Mouse (Mus musculus) ES-Bruce4 (cell line): ENCODE results near the gene Gm3194. TPM values are rescaled to one million over a fixed set of nuclear protein-coding genes. Genes with fewer than 3 reads are reported as not detected.
"Not testable (repeated sequence)": the region's sequence is repeated elsewhere in the genome, so short reads cannot be mapped to it uniquely, and the experiment has no call there.

Source experiments
- H3K27ac ChIP-seq: 2 replicates; pipeline ENCODE4 v1.5.1; 2012; ENCODE audit warnings: low read length, inconsistent platforms; ENCODE audit not compliant: insufficient read depth
- H3K27me3 ChIP-seq: 2 replicates; pipeline ENCODE4 v1.6.1; 2012; ENCODE audit warnings: mild to moderate bottlenecking, low read length, inconsistent platforms; ENCODE audit not compliant: control insufficient read depth, poor library complexity, insufficient read depth, severe bottlenecking
- H3K36me3 ChIP-seq: 2 replicates; pipeline ENCODE4 v1.6.1; 2012; ENCODE audit warnings: inconsistent platforms, mild to moderate bottlenecking, low read length, moderate library complexity; ENCODE audit not compliant: control insufficient read depth, poor library complexity, insufficient read depth, severe bottlenecking
- H3K4me1 ChIP-seq: one replicate; pipeline ENCODE4 v1.8.1; 2011; ENCODE audit warnings: low read length; ENCODE audit not compliant: control insufficient read depth, insufficient read depth
- H3K4me3 ChIP-seq: 2 replicates; pipeline ENCODE4 v1.5.1; 2011; ENCODE audit warnings: low read depth, mild to moderate bottlenecking, low read length
- H3K9ac ChIP-seq: 2 replicates; pipeline ENCODE4 v1.6.1; 2012; ENCODE audit warnings: low read depth, mild to moderate bottlenecking, inconsistent platforms; ENCODE audit not compliant: poor library complexity, severe bottlenecking
- H3K9me3 ChIP-seq: replicated peaks from 2 replicates; pipeline ENCODE4 v1.6.1; 2012; ENCODE audit warnings: mild to moderate bottlenecking, low read length, inconsistent platforms; ENCODE audit not compliant: control insufficient read depth, poor library complexity, insufficient read depth, severe bottlenecking
- polyA plus RNA-seq: library from polyadenylated mRNA; stranded (reverse); fragments of >200 nt; gene quantifications from 2 replicates; pipeline ENCODE4 v1.2.4, GENCODE M21; 2011; ENCODE audit warnings: low read depth; ENCODE audit not compliant: missing spikeins, insufficient read depth, insufficient read length

Gm3194 gene
- polyA plus RNA-seq: 0.43 TPM in 1 of 2 replicates, not detected in the other

DNA sequence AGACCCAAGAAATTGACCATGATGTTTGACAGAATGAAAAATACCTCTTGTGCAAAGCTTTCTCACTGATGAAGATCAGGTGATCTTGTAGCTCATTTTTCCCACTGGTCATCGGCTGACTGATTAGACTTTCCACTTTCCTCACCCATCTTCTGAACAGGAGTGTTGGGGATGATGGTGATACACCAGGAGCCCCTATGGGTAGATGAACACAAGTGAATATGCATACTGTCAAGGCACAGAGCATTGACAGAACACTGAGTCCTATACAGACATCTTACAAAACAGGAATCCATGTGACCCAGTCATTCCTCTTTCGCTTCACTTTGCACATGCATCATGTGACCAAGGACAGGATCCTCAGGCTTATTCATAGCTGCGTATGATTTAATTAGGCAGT is at the start of gene Gm3194:
TSS of gene Gm3194 (minus strand) at position 101 of the 400 bp plus-strand sequence.
- H3K4me3 ChIP-seq, H3K36me3 ChIP-seq, H3K27ac ChIP-seq, H3K27me3 ChIP-seq, H3K9me3 ChIP-seq, H3K9ac ChIP-seq, H3K4me1 ChIP-seq: not testable (repeated sequence)

DNA sequence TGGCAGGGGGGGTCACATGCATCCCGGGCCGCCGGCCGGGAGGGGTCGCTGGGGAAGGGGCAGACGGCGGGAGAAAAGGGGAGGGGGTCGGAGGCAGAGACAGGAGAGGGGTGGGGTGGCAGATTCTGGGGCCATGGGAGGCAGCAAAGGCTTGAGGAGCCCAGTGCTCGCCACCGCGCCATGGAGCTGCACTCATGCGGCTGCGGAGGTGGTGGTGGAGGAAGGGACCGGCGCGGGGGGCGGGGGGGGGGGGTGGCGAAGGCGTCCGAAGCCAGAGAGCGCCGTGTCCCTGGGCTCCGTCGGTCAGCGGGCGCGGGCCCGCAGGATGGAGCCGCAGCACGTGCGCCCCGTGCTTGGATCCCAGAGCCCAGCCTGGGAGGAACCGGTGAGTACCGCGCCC is 46.1 kb upstream of the Gm3194 start, which contains the start of gene Gm3488:
TSS of gene Gm3488 (plus strand) at position 301 of the 400 bp plus-strand sequence.
- H3K27me3 ChIP-seq: not testable (repeated sequence)

DNA sequence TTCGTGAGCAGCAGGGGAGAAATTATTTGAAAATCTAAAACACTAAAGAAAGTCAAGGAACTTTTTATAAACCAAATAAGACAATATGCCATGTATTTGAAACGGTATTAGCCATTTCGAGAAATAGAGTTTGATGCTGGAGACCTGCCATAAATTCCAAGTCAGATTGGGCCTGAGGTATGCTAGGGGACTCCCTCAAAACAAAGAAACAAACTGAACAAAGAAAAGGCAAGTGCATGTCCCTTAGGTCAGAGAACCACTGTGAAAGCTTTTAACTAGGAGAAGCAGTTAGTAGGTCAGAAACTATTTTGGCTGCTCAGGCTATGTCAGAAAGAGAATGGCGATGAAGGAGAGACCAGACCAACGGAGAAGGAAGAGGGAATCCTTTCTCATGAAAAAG is 28.6 kb upstream of the Gm3194 start, which contains the start of gene Gm3187:
TSS of gene Gm3187 (plus strand) at position 301 of the 400 bp plus-strand sequence.
- H3K4me3 ChIP-seq, H3K27ac ChIP-seq, H3K36me3 ChIP-seq: not testable (repeated sequence)

More for the DNA sequence above, 46.1 kb upstream of the Gm3194 start, which contains the start of gene Gm3488:
- not testable (repeated sequence) for H3K4me3 ChIP-seq, H3K9ac ChIP-seq, H3K9me3 ChIP-seq, H3K36me3 ChIP-seq, H3K27ac ChIP-seq, H3K4me1 ChIP-seq

DNA sequence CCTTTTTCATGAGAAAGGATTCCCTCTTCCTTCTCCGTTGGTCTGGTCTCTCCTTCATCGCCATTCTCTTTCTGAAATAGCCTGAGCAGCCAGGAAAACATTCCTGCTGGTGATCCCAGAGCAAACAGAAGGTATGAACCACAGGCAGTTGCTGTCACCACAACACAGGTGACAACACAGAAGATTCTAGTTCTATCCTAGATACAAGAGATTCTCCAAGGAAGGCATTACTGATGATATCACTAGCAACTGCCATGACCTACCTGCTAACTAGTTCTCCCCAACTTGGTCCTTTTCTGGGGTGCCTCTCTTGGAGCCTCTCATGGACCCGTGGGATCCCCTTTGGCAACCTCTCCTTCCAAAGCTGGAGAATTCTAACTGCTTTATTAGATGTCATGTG is 22.5 kb upstream of the Gm3194 start, which contains the start of gene Gm8246:
TSS of gene Gm8246 (minus strand) at position 101 of the 400 bp plus-strand sequence.
- H3K9me3 ChIP-seq, H3K4me3 ChIP-seq, H3K27ac ChIP-seq, H3K27me3 ChIP-seq, H3K4me1 ChIP-seq, H3K9ac ChIP-seq, H3K36me3 ChIP-seq: not testable (repeated sequence)

More for the DNA sequence above, 28.6 kb upstream of the Gm3194 start, which contains the start of gene Gm3187:
- H3K4me1 ChIP-seq, H3K27me3 ChIP-seq, H3K9me3 ChIP-seq, H3K9ac ChIP-seq: not testable (repeated sequence)

GRCm38 (mm10) chr14:5460469-5460868 is 5.2 kb upstream of the Gm3194 start:
- not testable (repeated sequence) for H3K27me3 ChIP-seq, H3K36me3 ChIP-seq, H3K27ac ChIP-seq, H3K4me1 ChIP-seq, H3K9ac ChIP-seq, H3K4me3 ChIP-seq, H3K9me3 ChIP-seq

- not testable (repeated sequence) for H3K4me1 ChIP-seq, H3K27ac ChIP-seq, H3K9ac ChIP-seq, H3K4me3 ChIP-seq, H3K36me3 ChIP-seq, H3K27me3 ChIP-seq, H3K9me3 ChIP-seq
Measured at GRCm38 (mm10) chr14:5388949-5389348, 66.3 kb downstream of the Gm3194 start, which contains the start of gene Gm3500. Gene Gm3500, minus strand, starts transcription at chr14:5389049.

Other genes with a start within 250 kb of the Gm3194 start
- not detected in 2 replicates for gene Gm3526, start 194.9 kb downstream of the Gm3194 start, polyA plus RNA-seq
- not detected in 2 replicates for gene Gm3542, start 120.5 kb downstream of the Gm3194 start, polyA plus RNA-seq
- gene Gm3500, start 66.4 kb downstream of the Gm3194 start, polyA plus RNA-seq: not detected in 2 replicates
- gene Gm8246, start 22.4 kb upstream of the Gm3194 start, polyA plus RNA-seq: not detected in 2 replicates
- not detected in 2 replicates for gene Gm3187, start 28.7 kb upstream of the Gm3194 start, polyA plus RNA-seq
- 0.99 and 1.9 TPM in 2 replicates for gene Gm3488, start 46.2 kb upstream of the Gm3194 start, polyA plus RNA-seq
- 1.4 TPM in 1 of 2 replicates, not detected in the other for gene Gm3532, start 83.0 kb upstream of the Gm3194 start, polyA plus RNA-seq
- gene Gm8265, start 177.6 kb upstream of the Gm3194 start, polyA plus RNA-seq: not detected in 2 replicates
- gene Gm9603, start 232.0 kb upstream of the Gm3194 start, polyA plus RNA-seq: not detected in 2 replicates